Mouse (Mus musculus) neutrophil, adult 59 days (primary cell): ENCODE measurements around the gene Anxa7. TPM values are rescaled to one million over a fixed set of nuclear protein-coding genes. Genes with fewer than 3 reads are reported as not detected.

ENCODE experiments used
- total RNA-seq, 2 experiments: library from RNA; stranded (reverse); gene quantifications; 1 replicate in 1 of 2; 2 replicates in 1 of 2; pipeline ENCODE4 v1.2.4; 2023

Gene Anxa7
- 10 to 100 TPM; 50.6 to 61.4 TPM for total RNA-seq

DNA sequence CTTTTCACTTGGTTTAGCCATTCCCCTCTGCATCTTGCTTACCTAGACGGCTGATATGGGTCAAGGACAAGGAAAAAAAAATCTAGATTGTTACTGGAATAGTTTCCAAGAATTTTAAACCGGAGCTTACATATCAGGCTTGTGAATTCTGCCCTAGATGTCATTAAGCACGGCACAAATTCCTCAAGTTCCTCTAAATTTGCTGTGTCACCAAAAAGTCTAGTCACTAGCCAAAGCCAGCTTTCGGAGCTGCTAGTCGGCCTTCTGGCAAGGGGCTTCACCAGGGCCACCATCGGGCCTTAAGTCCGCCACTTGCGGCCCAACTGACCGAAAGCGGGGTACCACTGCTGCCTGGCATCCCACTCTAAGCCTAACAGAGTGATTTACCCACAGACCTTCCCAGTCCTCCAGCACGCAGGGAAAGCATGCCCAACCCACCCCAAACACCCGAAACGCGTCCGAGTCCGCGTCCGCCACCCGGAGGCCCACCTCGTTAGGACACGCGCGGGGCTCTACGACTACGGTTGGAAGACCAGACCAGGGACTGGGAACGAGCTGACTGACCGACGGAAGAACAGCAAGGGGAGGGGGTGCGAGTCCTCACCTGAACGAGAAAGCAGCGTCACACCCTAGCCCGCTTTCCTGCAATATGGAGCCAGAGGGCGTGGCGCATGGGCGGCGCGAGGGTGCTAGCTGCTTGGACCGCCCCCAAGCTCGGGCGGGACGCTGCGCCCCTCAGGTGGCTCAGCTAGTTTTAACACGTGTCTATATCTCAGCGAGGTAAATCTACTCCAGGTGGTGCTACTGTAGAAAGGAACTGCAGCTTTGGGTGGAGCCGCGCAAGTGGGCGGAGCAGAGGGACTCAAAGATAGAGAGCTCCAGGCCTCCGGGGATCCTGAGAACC, at the start of gene Anxa7:
TSS of gene Anxa7 (minus strand) at position 843 of the 904 bp plus-strand sequence.

GRCm38 (mm10) chr14:20496603-20497002, 16.7 kb upstream of the Anxa7 start, which contains the start of gene Mss51:
Mss51 (minus strand) TSS chr14:20496901.

DNA sequence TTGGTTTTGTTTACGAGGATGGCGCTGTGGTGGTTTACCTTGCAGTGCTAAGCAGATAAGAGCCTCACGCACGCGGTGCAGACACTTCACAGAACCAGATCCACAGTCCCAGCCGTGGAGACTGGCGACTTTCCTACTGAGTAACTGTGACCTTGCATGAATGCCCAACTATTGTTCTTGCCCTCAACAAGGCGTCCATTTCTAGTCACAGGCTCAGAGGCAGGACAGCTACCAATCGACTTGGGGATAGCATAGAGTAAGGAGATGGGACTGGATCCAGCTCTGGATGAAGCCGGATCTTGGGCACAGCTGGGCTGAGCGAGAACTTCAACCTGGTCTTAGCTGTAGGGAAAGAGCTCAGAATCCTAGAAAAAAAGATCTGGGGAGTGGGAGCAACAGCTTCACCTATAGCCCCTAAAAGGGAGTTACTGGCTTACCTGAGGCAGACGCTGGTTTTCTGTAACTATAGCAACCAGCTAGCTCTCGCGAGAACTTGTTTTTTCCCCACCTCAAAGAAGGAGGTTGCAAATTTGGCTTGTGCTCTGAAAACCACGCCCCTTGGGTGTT, 28.1 kb downstream of the Anxa7 start, which contains the start of gene Cfap70:
TSS of gene Cfap70 (minus strand) at position 462 of the 567 bp plus-strand sequence.

Other genes starting within 250 kb of the Anxa7 start
- not detected for gene Kcnk16, start 210.9 kb downstream of the Anxa7 start, total RNA-seq
- gene Nudt13, start 185.4 kb downstream of the Anxa7 start, total RNA-seq, result 10 to 100 TPM in 1 of 2 experiments, 1 to 10 TPM in 1; 8.1 to 11.1 TPM
- gene Ecd, start 132.0 kb downstream of the Anxa7 start, total RNA-seq, result 10 to 100 TPM; 20.7 to 23.0 TPM
- gene Fam149b, start 132.0 kb downstream of the Anxa7 start, total RNA-seq, result 10 to 100 TPM; 19.7 TPM
- 10 to 100 TPM; 37.4 to 40.4 TPM for gene Dnajc9, start 91.2 kb downstream of the Anxa7 start, total RNA-seq
- gene Mrps16, start 86.5 kb downstream of the Anxa7 start, total RNA-seq, result 10 to 100 TPM; 26.2 to 30.8 TPM
- gene Cfap70, start 27.9 kb downstream of the Anxa7 start, total RNA-seq, result not detected
- 1 to 10 TPM; 2.6 to 2.8 TPM for gene Mss51, start 16.8 kb upstream of the Anxa7 start, total RNA-seq
- 10 to 100 TPM; 52.7 to 53.5 TPM for gene Ppp3cb, start 66.4 kb upstream of the Anxa7 start, total RNA-seq
- gene Usp54, start 160.9 kb upstream of the Anxa7 start, total RNA-seq, result 1 to 10 TPM; 2.1 to 2.6 TPM
- under 1 TPM; 0.40 to 0.42 TPM for gene Myoz1, start 176.4 kb upstream of the Anxa7 start, total RNA-seq
- not detected for gene Synpo2l, start 188.2 kb upstream of the Anxa7 start, total RNA-seq
- 100 to 1,000 TPM; 129 to 175 TPM for gene Sec24c, start 194.2 kb upstream of the Anxa7 start, total RNA-seq
- 1 to 10 TPM; 4.9 TPM for gene Fut11, start 214.8 kb upstream of the Anxa7 start, total RNA-seq
- gene Chchd1, start 222.9 kb upstream of the Anxa7 start, total RNA-seq, result 10 to 100 TPM; 19.2 to 24.1 TPM
- 100 to 1,000 TPM; 103 to 108 TPM for gene Zswim8, start 227.4 kb upstream of the Anxa7 start, total RNA-seq